Comparison of ENCODE assay signal across 26 mouse cellular contexts in genomic region chr12:73094189-73094588, GRCm38 (mm10). TPM values are rescaled to one million over a fixed set of nuclear protein-coding genes. Genes with fewer than 3 reads are reported as not detected.
DNase-seq lines count a peak whose midpoint lies in the region; ATAC-seq and TF ChIP-seq lines count a peak whose summit lies in the region.
"Had no signal": no experiment of that assay in that cellular context is flagged by ENCODE, and none has a peak within 500 bp of the region (broad histone marks: within the 10 kb centered on the region; RNA-seq: fewer than 3 reads in every experiment).

No protein-coding gene starts in this region.

- H3K4me2 ChIP-seq in liver, embryonic 12.5 days: no peak overlapping the region
- H3K4me2 ChIP-seq in liver, embryonic 14.5 days (ENCODE audit: low read depth): no peak overlapping the region
- H3K4me2 ChIP-seq in liver, embryonic 16.5 days (ENCODE audit: low read depth, low read length): no peak overlapping the region
- no peak overlapping the region for H3K4me2 ChIP-seq in heart, embryonic 11.5 days
- H3K4me2 ChIP-seq: embryonic facial prominence, embryonic 13.5 days; forebrain, embryonic 12.5 days; forebrain, embryonic 15.5 days; heart, embryonic 13.5 days; hindbrain, embryonic 14.5 days had no signal

- no peak for TF ChIP-seq POLR2A in lung, adult 2 months (IDR thresholded peaks at IDR 0.05; ENCODE audit: borderline replicate concordance, extremely low read depth, low read depth, low read length)

- H3K27ac ChIP-seq in liver, embryonic 12.5 days: no peak overlapping the region
- H3K27ac ChIP-seq in liver, embryonic 14.5 days: no peak overlapping the region
- no peak overlapping the region for H3K27ac ChIP-seq in liver, embryonic 16.5 days (ENCODE audit: low read length)
- H3K27ac ChIP-seq in heart, embryonic 11.5 days (ENCODE audit: low read depth, low read length): no peak overlapping the region
- H3K27ac ChIP-seq: embryonic facial prominence, embryonic 10.5 days; embryonic facial prominence, embryonic 13.5 days; forebrain, embryonic 12.5 days; forebrain, embryonic 15.5 days; heart, embryonic 13.5 days; hindbrain, embryonic 14.5 days had no signal

- H3K27me3 ChIP-seq in liver, embryonic 12.5 days (replicated peaks): 0 out of 2 replicates have a peak, but pooled peaks cover 4% of the 10 kb centered on the region
- no peaks in the 10 kb centered on the region for H3K27me3 ChIP-seq in liver, embryonic 14.5 days (ENCODE audit: control insufficient read depth, insufficient read depth, low read length)
- H3K27me3 ChIP-seq in liver, embryonic 16.5 days (ENCODE audit: control insufficient read depth, insufficient read depth, low read depth, low read length): no peaks in the 10 kb centered on the region
- H3K27me3 ChIP-seq in heart, embryonic 11.5 days (ENCODE audit: control insufficient read depth, insufficient read depth, low read length): no peaks in the 10 kb centered on the region
- H3K27me3 ChIP-seq: embryonic facial prominence, embryonic 13.5 days; forebrain, embryonic 12.5 days; forebrain, embryonic 15.5 days; heart, embryonic 13.5 days had no signal

- H3K4me3 ChIP-seq in liver, embryonic 12.5 days: no peak overlapping the region
- no peak overlapping the region for H3K4me3 ChIP-seq in liver, embryonic 14.5 days (ENCODE audit: insufficient read depth in 1 of 2, low read depth in 2 of 2, low read length in 2 of 2)
- no peak overlapping the region for H3K4me3 ChIP-seq in liver, embryonic 16.5 days (ENCODE audit: low read depth, low read length)
- H3K4me3 ChIP-seq in heart, embryonic 11.5 days (ENCODE audit: low read depth, low read length): no peak overlapping the region
- no peak overlapping the region for H3K4me3 ChIP-seq in lung, adult 2 months (replicated peaks; ENCODE audit: extremely low read depth, low read depth, low read length)
- H3K4me3 ChIP-seq: embryonic facial prominence, embryonic 10.5 days; embryonic facial prominence, embryonic 13.5 days; erythroblast, embryonic 14.5 days; forebrain, embryonic 12.5 days; forebrain, embryonic 15.5 days; heart, embryonic 13.5 days had no signal

- no peak for TF ChIP-seq EP300 in liver, embryonic 14.5 days (IDR thresholded peaks at IDR 0.05; ENCODE audit: low read depth)

- no peak for DNase-seq in liver
- no peak for DNase-seq in liver, embryonic 14.5 days (ENCODE audit: low read depth in 3 of 3, low spot score in 3 of 3)
- no peak for DNase-seq in lung, adult 2 months
- DNase-seq: adrenal gland, adult 8-10 months; adrenal gland, postnatal 25 days; cerebellum, adult 11-12 months; cerebellum, adult 8-10 months; cerebellum, postnatal 10 days; cerebellum, postnatal 36 days; embryo, embryonic 11 days; gastrocnemius, postnatal 25 days; heart, adult 18-20 months; heart, postnatal 14 days; heart, postnatal 4 days had no signal

- peaks cover 4% of the 10 kb centered on the region; the same call in 1 of the 2 replicates for H3K4me1 ChIP-seq in liver, embryonic 12.5 days
- peaks cover 0 to 7% of the 10 kb centered on the region in 2 experiments; a peak in 1 of 4 replicates for H3K4me1 ChIP-seq in liver, embryonic 14.5 days (replicated peaks; ENCODE audit: control insufficient read depth in 2 of 2, insufficient read depth in 2 of 2, low read length in 1 of 2)
- H3K4me1 ChIP-seq in liver, embryonic 16.5 days (ENCODE audit: control insufficient read depth, low read depth, low read length): no peaks in the 10 kb centered on the region
- no peaks in the 10 kb centered on the region for H3K4me1 ChIP-seq in heart, embryonic 11.5 days (ENCODE audit: control insufficient read depth, insufficient read depth, low read length)
- no peaks in the 10 kb centered on the region for H3K4me1 ChIP-seq in lung, adult 2 months (ENCODE audit: control insufficient read depth, insufficient read depth, low read length)
- H3K4me1 ChIP-seq: embryonic facial prominence, embryonic 10.5 days; embryonic facial prominence, embryonic 13.5 days; forebrain, embryonic 12.5 days; forebrain, embryonic 15.5 days had no signal

- 56% methylated on average over 2 of the region's 2 CpGs for WGBS in liver, embryonic 12.5 days (ENCODE audit: insufficient replicate concordance)
- 45% methylated on average over 2 of the region's 2 CpGs for WGBS in liver, embryonic 14.5 days (ENCODE audit: insufficient replicate concordance)
- 54% methylated on average over 2 of the region's 2 CpGs for WGBS in liver, embryonic 16.5 days (ENCODE audit: insufficient replicate concordance)
- WGBS in heart, embryonic 11.5 days (ENCODE audit: insufficient replicate concordance): 75% methylated on average over 2 of the region's 2 CpGs
- 79% methylated on average over 2 of the region's 2 CpGs for WGBS in lung, adult 2 months

- H3K9me3 ChIP-seq in liver, embryonic 12.5 days (replicated peaks): no peaks in the 10 kb centered on the region
- no peaks in the 10 kb centered on the region for H3K9me3 ChIP-seq in liver, embryonic 14.5 days (ENCODE audit: control insufficient read depth, low read length)
- no peaks in the 10 kb centered on the region for H3K9me3 ChIP-seq in liver, embryonic 16.5 days (replicated peaks; ENCODE audit: control insufficient read depth, low read length)
- H3K9me3 ChIP-seq in heart, embryonic 11.5 days (replicated peaks; ENCODE audit: control insufficient read depth, low read length): no peaks in the 10 kb centered on the region
- H3K9me3 ChIP-seq: embryonic facial prominence, embryonic 10.5 days; embryonic facial prominence, embryonic 13.5 days; forebrain, embryonic 12.5 days; forebrain, embryonic 15.5 days; heart, embryonic 13.5 days had no signal

- ATAC-seq in liver, embryonic 12.5 days: 0 out of 2 replicates have a peak, but pooled peaks have one; percentile 27
- 0 out of 2 replicates have a peak, but pooled peaks have one; percentile 36 for ATAC-seq in liver, embryonic 14.5 days (ENCODE audit: insufficient read depth)
- ATAC-seq in liver, embryonic 16.5 days (ENCODE audit: low read depth): peak; percentile 72
- ATAC-seq in heart, embryonic 11.5 days (replicated peaks; ENCODE audit: insufficient number of reproducible peaks, low FRiP score, low TSS enrichment): no peak
- ATAC-seq: activated CD4-positive, CD25-positive, alpha-beta regulatory T cell, adult 4 months; CD4-positive, CD25-positive, alpha-beta regulatory T cell, adult 4 months; forebrain, embryonic 15.5 days had no signal

- no peaks in the 10 kb centered on the region for H3K36me3 ChIP-seq in liver, embryonic 12.5 days
- H3K36me3 ChIP-seq in liver, embryonic 14.5 days (replicated peaks; ENCODE audit: control insufficient read depth, insufficient read depth, low read depth): no peaks in the 10 kb centered on the region
- H3K36me3 ChIP-seq in liver, embryonic 16.5 days (ENCODE audit: control insufficient read depth, insufficient read depth): no peaks in the 10 kb centered on the region
- no peaks in the 10 kb centered on the region for H3K36me3 ChIP-seq in heart, embryonic 11.5 days (ENCODE audit: control insufficient read depth, insufficient read depth, low read length)
- H3K36me3 ChIP-seq: embryonic facial prominence, embryonic 13.5 days; forebrain, embryonic 12.5 days; forebrain, embryonic 15.5 days; heart, embryonic 13.5 days had no signal

- TF ChIP-seq CTCF in liver, embryonic 14.5 days (IDR thresholded peaks at IDR 0.05; ENCODE audit: low read depth): no peak
- TF ChIP-seq CTCF in lung, adult 2 months (IDR thresholded peaks at IDR 0.05; ENCODE audit: insufficient read depth, low read length): no peak

- H3K9ac ChIP-seq in liver, embryonic 12.5 days: no peak overlapping the region
- H3K9ac ChIP-seq in liver, embryonic 14.5 days (replicated peaks): no peak overlapping the region
- H3K9ac ChIP-seq in liver, embryonic 16.5 days (ENCODE audit: low read depth, low read length): no peak overlapping the region
- H3K9ac ChIP-seq in heart, embryonic 11.5 days (ENCODE audit: low read depth, low read length): no peak overlapping the region
- H3K9ac ChIP-seq: embryonic facial prominence, embryonic 13.5 days; forebrain, embryonic 12.5 days; forebrain, embryonic 15.5 days; heart, embryonic 13.5 days; hindbrain, embryonic 14.5 days had no signal

RNA-seq across cellular contexts. Expression of gene Six4, which starts 19.1 kb away (rescaled TPM):
- 0.18 and 0.29 TPM in 2 replicates for polyA plus RNA-seq in liver, embryonic 12.5 days (2016; fragmentation: Nextera tagmentation; extraction: Ambion mirVana)
- polyA plus RNA-seq in liver, embryonic 14.5 days (2012; rRNA removed): 0.01 and 0.02 TPM in 2 replicates
- polyA plus RNA-seq in liver, embryonic 14.5 days (2014; fragmentation: Nextera tagmentation; extraction: Ambion mirVana): not detected in 2 replicates
- 0.04 and 0.06 TPM in 2 replicates for polyA plus RNA-seq in liver, embryonic 16.5 days (2015; fragmentation: Nextera tagmentation; extraction: Ambion mirVana)
- polyA plus RNA-seq in heart, embryonic 11.5 days (2014; fragmentation: Nextera tagmentation; extraction: Ambion mirVana): 2.5 and 3.0 TPM in 2 replicates
- polyA plus RNA-seq in lung, adult 2 months (2012; rRNA removed): 2.1 and 2.6 TPM in 2 replicates

RNA-seq across cellular contexts. Expression of gene Mnat1, which starts 29.3 kb away (rescaled TPM):
- polyA plus RNA-seq in liver, embryonic 12.5 days (2016; fragmentation: Nextera tagmentation; extraction: Ambion mirVana): 14.1 and 16.7 TPM in 2 replicates
- 4.3 and 6.7 TPM in 2 replicates for polyA plus RNA-seq in liver, embryonic 14.5 days (2012; rRNA removed)
- 11.8 and 12.4 TPM in 2 replicates for polyA plus RNA-seq in liver, embryonic 14.5 days (2014; fragmentation: Nextera tagmentation; extraction: Ambion mirVana)
- 7.1 and 7.7 TPM in 2 replicates for polyA plus RNA-seq in liver, embryonic 16.5 days (2015; fragmentation: Nextera tagmentation; extraction: Ambion mirVana)
- polyA plus RNA-seq in heart, embryonic 11.5 days (2014; fragmentation: Nextera tagmentation; extraction: Ambion mirVana): 32.6 and 32.8 TPM in 2 replicates
- polyA plus RNA-seq in lung, adult 2 months (2012; rRNA removed): 3.5 and 6.4 TPM in 2 replicates

RNA-seq across cellular contexts. Expression of gene Six1, which starts 40.5 kb away (rescaled TPM):
- 0.19 and 1.1 TPM in 2 replicates for polyA plus RNA-seq in liver, embryonic 12.5 days (2016; fragmentation: Nextera tagmentation; extraction: Ambion mirVana)
- polyA plus RNA-seq in liver, embryonic 14.5 days (2012; rRNA removed): 0.01 and 0.07 TPM in 2 replicates
- not detected in 2 replicates for polyA plus RNA-seq in liver, embryonic 14.5 days (2014; fragmentation: Nextera tagmentation; extraction: Ambion mirVana)
- 0.22 and 0.24 TPM in 2 replicates for polyA plus RNA-seq in liver, embryonic 16.5 days (2015; fragmentation: Nextera tagmentation; extraction: Ambion mirVana)
- polyA plus RNA-seq in heart, embryonic 11.5 days (2014; fragmentation: Nextera tagmentation; extraction: Ambion mirVana): 1.3 and 2.3 TPM in 2 replicates
- 3.0 and 3.6 TPM in 2 replicates for polyA plus RNA-seq in lung, adult 2 months (2012; rRNA removed)
- polyA plus RNA-seq: activated CD4-positive, CD25-positive, alpha-beta regulatory T cell, adult 4 months; CD4-positive, CD25-positive, alpha-beta regulatory T cell, adult 4 months; erythroblast, embryonic 14.5 days had no signal
